1 mouse cellular context compared by ENCODE assay signal in genomic region chr6:149389626-149390025, GRCm38 (mm10). TPM values are rescaled to one million over a fixed set of nuclear protein-coding genes. Genes with fewer than 3 reads are reported as not detected.
"Had no signal": no experiment of that assay in that cellular context is flagged by ENCODE, and none has a peak within 500 bp of the region (broad histone marks: within the 10 kb centered on the region; RNA-seq: fewer than 3 reads in every experiment).

No protein-coding gene starts in this region.

RNA-seq across cellular contexts. Expression of gene Bicd1, which starts 19.1 kb away (rescaled TPM):
- polyA plus RNA-seq: erythroblast, embryonic 14.5 days had no signal
